Mouse (Mus musculus) naive thymus-derived CD4-positive, alpha-beta T cell, adult 2 months (primary cell): ENCODE results near the gene Hps3.
A peak's percentile ranks its signal among the peaks of the same experiment; 100 is the strongest.

Source experiments
- DNase-seq: peaks from one replicate; pipeline ENCODE4 v3.0.0-alpha.2; 2011; ENCODE audit warnings: low read depth

The Hps3 gene

GRCm38 (mm10) chr3:20007275-20007674 lies 27.8 kb downstream of the Hps3 start:
- DNase-seq: no peak

GRCm38 (mm10) chr3:20005611-20006010 lies 29.5 kb downstream of the Hps3 start:
- no peak for DNase-seq

GRCm38 (mm10) chr3:20004422-20004821 lies 30.7 kb downstream of the Hps3 start:
- DNase-seq: no peak

- DNase-seq: peak; percentile 34
Observed at GRCm38 (mm10) chr3:20002786-20003185, 32.3 kb downstream of the Hps3 start.

- DNase-seq: no peak
Observed at GRCm38 (mm10) chr3:20000806-20001205, 34.3 kb downstream of the Hps3 start.

- DNase-seq: no peak
Observed at GRCm38 (mm10) chr3:19999551-19999950, 35.6 kb downstream of the Hps3 start.

- no peak for DNase-seq
Observed at GRCm38 (mm10) chr3:19992388-19992787, 42.7 kb downstream of the Hps3 start.

- DNase-seq: no peak
Observed at GRCm38 (mm10) chr3:19990031-19990430, 45.1 kb downstream of the Hps3 start.

- no peak for DNase-seq
Observed at GRCm38 (mm10) chr3:19986123-19986522, 49.0 kb downstream of the Hps3 start.

- no peak for DNase-seq
Observed at GRCm38 (mm10) chr3:19982846-19983245, 52.3 kb downstream of the Hps3 start.

- no peak for DNase-seq
Observed at GRCm38 (mm10) chr3:19981156-19981555, 54.0 kb downstream of the Hps3 start.

GRCm38 (mm10) chr3:19978474-19978873 lies 56.6 kb downstream of the Hps3 start:
- DNase-seq: no peak

- no peak for DNase-seq
Observed at GRCm38 (mm10) chr3:19966072-19966471, 69.0 kb downstream of the Hps3 start.

- no peak for DNase-seq
Observed at GRCm38 (mm10) chr3:19965239-19965638, 69.9 kb downstream of the Hps3 start.

- DNase-seq: no peak
Observed at GRCm38 (mm10) chr3:19964625-19965188, 70.4 kb downstream of the Hps3 start.

GRCm38 (mm10) chr3:19962769-19963513 lies 72.2 kb downstream of the Hps3 start:
- no peak for DNase-seq

- DNase-seq: no peak
Observed at GRCm38 (mm10) chr3:19961341-19961740, 73.8 kb downstream of the Hps3 start.

- no peak for DNase-seq
Observed at GRCm38 (mm10) chr3:19960570-19961114, 74.5 kb downstream of the Hps3 start.

GRCm38 (mm10) chr3:19958983-19959382 lies 76.1 kb downstream of the Hps3 start:
- DNase-seq: no peak

GRCm38 (mm10) chr3:19958031-19958430 lies 77.1 kb downstream of the Hps3 start:
- no peak for DNase-seq

GRCm38 (mm10) chr3:19956885-19957284 lies 78.2 kb downstream of the Hps3 start, which contains the start of gene Cp:
TSS of gene Cp (plus strand) at chr3:19957054.
- DNase-seq: no peak

- DNase-seq: no peak
Observed at GRCm38 (mm10) chr3:19953865-19954264, 81.2 kb downstream of the Hps3 start.

GRCm38 (mm10) chr3:19953425-19953824 lies 81.7 kb downstream of the Hps3 start:
- no peak for DNase-seq
